Mouse (Mus musculus) erythroid progenitor cell, adult 5-6 weeks (primary cell): ENCODE measurements at regions not wholly inside any gene's neighbourhood (a gene's known extent, or its start where the extent isn't known, plus 50 kb on each side); places are given as distances from the start of the nearest gene placed in this dataset.

Experiments
- ATAC-seq: replicated peaks from 2 replicates; pipeline ENCODE4 v1.8.0; 2016; ENCODE audit warnings: moderate number of reproducible peaks, mild to moderate bottlenecking, moderate TSS enrichment, inconsistent platforms; ENCODE audit not compliant: poor library complexity, low FRiP score, severe bottlenecking

GRCm38 (mm10) chr5:148626014-148626413 is 73.4 kb upstream of the Ubl3 start:
- ATAC-seq = no peak

- no peak for ATAC-seq
Observed at GRCm38 (mm10) chr5:148624649-148625405, 72.2 kb upstream of the Ubl3 start.

- no peak for ATAC-seq
Observed at GRCm38 (mm10) chr5:148620895-148621786, 68.6 kb upstream of the Ubl3 start.

- ATAC-seq = no peak
Observed at GRCm38 (mm10) chr5:148619917-148620316, 67.3 kb upstream of the Ubl3 start.

GRCm38 (mm10) chr5:148616426-148616825 is 63.8 kb upstream of the Ubl3 start:
- ATAC-seq = no peak

- ATAC-seq = no peak
Observed at GRCm38 (mm10) chr5:148615706-148616366, 63.2 kb upstream of the Ubl3 start.

GRCm38 (mm10) chr5:148615117-148615516 is 62.5 kb upstream of the Ubl3 start:
- no peak for ATAC-seq

- no peak for ATAC-seq
Observed at GRCm38 (mm10) chr5:148611323-148611722, 58.7 kb upstream of the Ubl3 start.

- no peak for ATAC-seq
Observed at GRCm38 (mm10) chr5:148609506-148609880, 56.9 kb upstream of the Ubl3 start.

- no peak for ATAC-seq
Observed at GRCm38 (mm10) chr5:148608857-148609505, 56.4 kb upstream of the Ubl3 start.

GRCm38 (mm10) chr5:148608178-148608577 is 55.6 kb upstream of the Ubl3 start:
- ATAC-seq = no peak

GRCm38 (mm10) chr5:148605730-148606129 is 53.1 kb upstream of the Ubl3 start:
- no peak for ATAC-seq
